Mouse (Mus musculus) layer of hippocampus, adult 2 months (tissue): ENCODE results near the gene Gatd1. TPM values are rescaled to one million over a fixed set of nuclear protein-coding genes. Genes with fewer than 3 reads are reported as not detected.

Experiments
- DNase-seq, 2 experiments: peaks; one replicate each; pipeline ENCODE4 v3.0.0; 2022; ENCODE audit warnings: low spot score in 2 of 2
- H3K27ac ChIP-seq: fragments of 200-600 bp; 2 replicates; pipeline ENCODE4 v1.8.1; 2022
- H3K4me3 ChIP-seq: fragments of 200-600 bp; 2 replicates; pipeline ENCODE4 v1.8.1; 2022; ENCODE audit warnings: mild to moderate bottlenecking
- CTCF ChIP-seq: fragments of 200-600 bp; conservative IDR thresholded peaks from 2 replicates; pipeline ENCODE4 v1.8.1; 2022; ENCODE audit warnings: antibody characterized with exemption, mild to moderate bottlenecking, moderate library complexity
- total RNA-seq, 2 experiments: library from RNA; stranded (reverse); gene quantifications; 2 replicates each; pipeline ENCODE4 v1.2.3; 2021

Gene Gatd1
- total RNA-seq, 2 experiments from 2014 or later, result 42.1 to 45.1 TPM

DNA sequence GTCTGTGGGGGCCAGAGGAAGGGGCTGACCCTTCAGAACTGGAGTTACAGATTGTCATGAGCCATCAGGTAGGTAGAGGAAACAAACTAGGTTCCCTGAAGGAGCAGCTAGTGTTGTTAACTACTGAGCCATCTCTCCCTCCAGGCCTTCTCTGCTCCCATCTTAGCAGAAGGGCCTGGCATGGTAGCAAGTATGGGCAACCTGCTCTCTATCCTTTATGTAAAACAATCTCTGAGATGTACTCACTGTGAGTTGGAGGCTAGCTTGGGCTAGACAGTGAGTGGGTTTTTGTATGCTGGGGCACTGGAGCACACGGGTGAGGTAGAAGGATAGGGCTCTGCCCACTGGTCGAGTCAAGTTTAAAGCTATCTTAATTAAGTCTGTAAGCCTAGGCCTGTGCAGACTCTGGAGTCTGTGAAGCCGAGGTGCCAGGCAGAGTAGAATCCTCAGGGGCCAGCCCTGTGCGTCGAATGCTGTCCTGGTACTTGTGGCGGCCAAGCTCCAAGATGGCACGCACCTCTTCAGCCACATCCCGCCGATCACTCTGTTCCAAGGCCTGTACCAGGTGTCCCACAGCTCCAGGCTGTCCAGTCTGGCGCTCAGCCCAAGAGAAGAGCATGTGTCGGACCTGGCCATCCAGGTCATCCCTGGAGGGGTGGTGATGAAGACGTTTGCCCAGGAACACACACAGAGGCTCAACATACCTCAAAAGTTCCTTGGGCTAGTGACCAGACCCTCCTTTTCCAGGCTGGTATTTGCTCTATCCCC, 24.4 kb upstream of the Gatd1 start:
- Histone ChIP-seq H3K4me3 (no peak overlapping the region), H3K27ac (peak overlapping the region; percentile 97)
- TF ChIP-seq CTCF, result no peak
- DNase-seq, result no peak

DNA sequence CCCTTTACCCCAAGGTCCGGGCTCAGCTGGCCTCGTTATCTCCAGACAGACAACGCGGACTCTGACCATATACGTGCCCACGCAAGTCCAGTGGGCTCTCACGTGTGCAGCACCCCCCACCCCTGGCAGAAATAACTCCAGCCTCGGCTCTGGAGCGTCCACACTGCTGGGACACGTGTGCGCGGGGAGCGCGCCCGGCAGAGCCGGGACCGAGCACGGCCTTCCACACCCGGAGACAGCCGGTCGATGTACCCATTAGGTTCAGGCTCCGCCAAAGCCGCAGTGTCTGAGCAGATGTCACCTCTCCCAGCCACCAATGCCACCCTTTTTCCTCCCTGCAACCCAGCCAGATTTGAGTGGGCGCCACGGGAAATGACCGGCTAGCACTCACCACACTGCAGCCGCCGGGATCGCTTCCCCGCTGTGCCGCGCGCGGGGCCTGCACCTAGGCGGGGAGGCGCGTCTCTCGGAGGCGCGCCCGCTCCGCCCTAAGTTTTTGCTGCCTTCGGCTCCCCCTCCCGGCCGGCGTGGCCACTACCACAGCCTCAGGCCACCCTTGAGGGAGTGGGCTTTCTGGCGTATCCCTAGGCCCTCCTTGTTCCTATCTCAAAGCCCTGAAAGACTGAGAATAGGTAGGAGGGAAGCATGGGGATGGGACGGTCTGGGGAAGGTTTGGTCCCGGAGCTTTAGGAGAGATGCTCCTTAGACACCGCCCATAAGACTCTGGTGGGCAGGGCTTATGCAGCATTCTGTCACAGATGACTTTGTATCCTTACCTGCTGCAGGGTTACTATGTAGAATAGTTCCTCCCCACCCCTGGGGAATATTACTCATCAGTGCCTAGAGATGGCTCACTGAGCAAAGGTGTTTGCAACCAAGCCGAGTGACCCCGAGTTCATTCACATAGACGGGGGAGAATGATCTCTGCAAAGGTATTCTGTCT, 23.5 kb upstream of the Gatd1 start, which contains the start of gene Slc25a22:
TSS of gene Slc25a22 (minus strand) at position 715 of the 943 bp plus-strand sequence.
- peak; percentile 75 to 83 for DNase-seq
- H3K27ac ChIP-seq, result peak within 1 kb of the TSS; percentile 97
- peak within 1 kb of the TSS; percentile 62 for H3K4me3 ChIP-seq
- TF ChIP-seq CTCF, result peak; percentile 90

DNA sequence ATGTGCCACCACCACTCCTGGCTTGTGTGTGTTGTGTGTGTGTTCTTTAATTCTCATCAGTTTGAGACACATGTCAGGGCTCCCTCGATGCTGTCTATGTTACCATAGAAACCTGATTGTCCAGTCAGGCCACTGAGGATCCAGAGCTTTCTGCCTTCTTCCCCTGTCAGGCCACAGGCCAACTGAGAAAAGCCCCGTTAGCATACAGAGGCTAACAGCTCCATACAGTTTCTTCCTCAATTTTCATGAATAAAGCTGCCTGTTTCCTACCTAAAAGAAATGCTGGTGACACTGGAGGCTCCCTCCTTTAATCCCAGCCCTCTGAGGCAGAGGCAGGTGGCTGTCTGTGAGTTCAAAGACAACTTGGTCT, 22.6 kb upstream of the Gatd1 start:
- TF ChIP-seq CTCF, result no peak
- H3K27ac ChIP-seq, result peak overlapping the region; percentile 97
- DNase-seq, result no peak
- peak overlapping the region; percentile 62 for H3K4me3 ChIP-seq

DNA sequence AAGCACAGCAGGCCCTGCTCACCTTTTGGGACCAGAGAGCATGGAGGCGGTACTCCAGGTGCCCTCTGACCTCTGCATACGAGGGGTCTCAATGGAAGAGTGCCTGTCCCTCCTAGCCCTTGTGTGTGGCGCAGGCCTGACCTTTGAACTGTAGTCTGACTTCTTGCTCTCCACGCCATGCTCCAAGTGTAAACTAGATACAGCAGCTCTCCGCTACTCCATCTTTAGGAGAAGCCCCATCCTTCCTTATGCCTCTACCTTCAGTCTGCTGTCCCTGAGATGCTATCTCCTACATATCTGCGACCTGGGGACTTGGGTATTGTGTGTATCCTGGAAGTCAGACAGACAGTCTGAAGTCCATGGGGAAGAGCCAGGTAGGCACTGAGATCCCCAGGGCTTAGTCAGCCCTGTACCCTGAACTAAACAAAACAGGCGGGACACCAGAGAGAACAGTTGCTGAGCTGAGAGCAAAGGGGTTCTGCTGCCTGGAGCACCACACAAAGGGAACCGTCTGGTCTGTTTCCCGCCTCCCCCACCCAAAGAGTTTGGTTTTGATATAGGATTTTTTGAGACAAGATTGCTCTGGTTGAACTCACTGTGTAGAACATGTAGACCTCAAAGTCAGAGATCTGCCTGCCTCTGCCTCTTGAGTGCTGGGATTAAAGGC, 22.1 kb upstream of the Gatd1 start:
- no peak for TF ChIP-seq CTCF
- Histone ChIP-seq H3K4me3 (peak overlapping the region; percentile 63), H3K27ac (peak overlapping the region; percentile 97)
- DNase-seq, result no peak

DNA sequence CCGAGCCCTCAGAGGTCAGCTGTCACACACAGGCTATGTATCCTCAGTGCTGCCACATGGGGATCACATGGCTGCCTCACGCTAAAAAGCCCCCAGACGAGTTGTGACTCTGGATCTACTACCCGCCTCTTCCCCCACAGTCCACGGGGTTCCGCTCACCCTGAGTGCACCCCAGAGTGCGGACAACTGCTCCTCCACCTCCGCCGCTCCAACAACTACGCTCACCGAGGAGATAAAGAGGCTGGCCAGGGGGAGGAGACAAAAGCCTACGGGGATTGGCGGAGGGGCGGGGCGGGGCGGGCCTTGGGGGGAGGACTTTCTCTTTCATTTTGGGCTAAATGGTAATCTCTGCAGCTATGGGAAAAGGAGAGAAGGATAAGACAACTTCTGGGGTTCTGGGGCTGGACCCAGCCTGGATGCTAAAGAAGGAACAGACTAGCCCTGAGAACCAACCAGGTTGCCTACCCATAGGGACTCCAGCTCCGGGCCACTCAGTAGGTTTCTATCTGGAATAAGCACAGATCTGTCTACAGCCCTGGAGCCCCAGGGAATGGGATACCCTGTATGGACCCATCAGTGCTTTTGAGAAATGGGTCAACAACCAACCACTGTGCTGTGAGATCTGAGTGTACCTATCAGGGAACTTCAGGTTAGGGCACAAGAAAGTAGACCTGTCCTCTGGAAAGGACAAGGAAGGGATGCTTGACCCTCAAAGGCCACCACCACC, 21.4 kb upstream of the Gatd1 start:
- no peak for TF ChIP-seq CTCF
- Histone ChIP-seq H3K4me3 (peak overlapping the region; percentile 63), H3K27ac (peak overlapping the region; percentile 97)
- DNase-seq, result peak in 1 of 2 experiments; percentile 61

DNA sequence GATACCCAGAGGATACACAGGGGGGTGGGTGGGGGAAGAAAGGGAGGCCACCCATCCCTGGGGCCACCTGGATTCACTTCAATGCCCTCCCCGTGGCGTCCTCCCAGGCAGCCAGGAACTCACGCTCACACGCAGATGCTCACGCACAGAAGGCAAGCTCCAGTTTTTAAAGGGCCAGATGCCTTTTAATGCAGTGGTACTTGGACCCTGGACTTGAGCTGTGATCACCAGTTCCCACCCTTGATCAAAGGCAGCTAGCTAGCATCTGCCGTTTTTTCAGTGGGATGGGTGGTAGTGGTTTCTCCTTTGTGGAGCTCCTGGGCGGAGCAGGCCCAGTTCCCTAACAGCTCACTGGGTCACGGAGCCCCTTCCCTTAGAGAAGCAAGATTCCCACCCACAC, 20.5 kb upstream of the Gatd1 start:
- TF ChIP-seq CTCF, result no peak
- peak overlapping the region; percentile 63 for H3K4me3 ChIP-seq
- peak; percentile 72 to 77 for DNase-seq
- H3K27ac ChIP-seq, result peak overlapping the region; percentile 97

DNA sequence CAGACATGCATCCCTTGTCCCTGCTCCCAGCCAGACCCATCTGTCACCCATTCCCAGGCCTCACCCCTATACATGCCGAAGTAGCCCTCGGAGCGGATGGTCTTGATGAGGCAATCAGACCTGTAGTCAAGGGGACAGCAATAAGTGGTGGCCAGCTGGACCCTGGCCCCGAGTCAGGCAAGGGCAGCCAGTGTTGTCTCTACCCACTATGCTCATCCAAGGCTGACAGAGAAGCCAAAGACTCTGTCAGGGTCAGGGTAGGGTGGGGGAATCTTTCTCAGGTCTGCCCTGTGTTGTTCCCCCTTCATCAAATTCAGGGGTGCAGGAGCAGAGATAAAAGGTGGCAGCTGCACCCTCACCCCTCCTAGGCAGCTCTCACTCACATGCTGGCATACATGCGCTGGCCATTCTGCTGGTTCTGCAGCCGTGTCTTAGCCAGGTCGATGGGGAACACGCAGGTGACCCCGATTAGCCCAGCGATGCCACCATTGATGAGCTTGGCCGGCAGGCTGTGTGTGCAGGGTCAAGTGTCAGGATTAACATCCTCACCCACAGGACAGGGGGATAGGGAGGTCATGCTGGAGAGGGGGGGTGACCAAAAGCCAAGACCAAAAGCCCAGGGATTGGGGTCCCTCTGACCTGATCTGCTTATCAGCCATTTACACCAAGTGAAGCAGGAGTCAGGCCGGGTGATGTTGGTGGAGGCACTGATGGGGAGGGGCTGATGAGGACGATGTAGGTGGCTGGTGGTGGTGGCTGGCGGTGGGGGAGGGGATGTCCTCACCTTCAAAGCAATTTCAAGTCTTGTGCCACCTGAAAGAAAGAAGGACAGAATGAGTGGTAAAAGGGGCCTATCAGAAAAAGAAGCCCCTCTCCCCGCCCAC, 19.8 kb upstream of the Gatd1 start:
- no peak for TF ChIP-seq CTCF
- Histone ChIP-seq H3K4me3 (peak overlapping the region; percentile 63), H3K27ac (peak overlapping the region; percentile 97)
- DNase-seq, result no peak

DNA sequence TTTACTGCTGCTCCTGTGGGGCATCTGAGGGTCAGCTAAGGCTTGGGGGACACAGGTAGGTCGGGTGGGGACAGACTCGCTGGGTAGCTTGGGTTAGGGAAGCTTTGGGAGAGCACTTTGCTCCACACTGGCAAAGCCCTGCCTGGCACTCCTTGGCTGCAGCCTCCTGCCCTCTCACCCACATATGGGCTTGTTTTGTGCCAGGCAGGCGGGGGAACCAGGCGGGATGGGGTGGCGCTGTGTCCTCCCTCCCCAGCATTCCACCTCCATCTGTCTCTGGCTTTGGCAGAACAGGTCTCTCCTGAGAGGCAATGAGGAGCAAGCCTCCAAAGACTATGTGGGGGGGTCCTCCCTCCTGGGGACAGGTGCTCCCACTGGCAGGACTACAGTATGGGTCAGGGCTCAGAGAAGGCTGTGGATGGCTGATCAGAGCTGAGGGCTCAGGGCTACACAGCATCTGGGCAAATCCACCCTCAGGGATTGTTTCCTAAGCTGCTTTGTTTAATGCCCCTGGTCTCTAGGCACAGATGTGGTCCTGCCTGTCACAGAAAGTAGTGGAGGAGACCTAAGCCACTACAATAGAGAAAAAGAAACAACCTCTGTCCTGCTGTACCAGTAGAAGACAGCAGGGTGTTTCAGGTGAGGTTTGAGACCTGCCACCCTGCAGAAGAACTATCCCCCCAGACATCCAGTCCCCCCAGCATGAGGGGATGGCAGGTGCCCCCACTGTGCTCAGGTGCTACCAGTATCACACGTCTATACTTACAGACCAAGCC, 19.0 kb upstream of the Gatd1 start:
- Histone ChIP-seq H3K27ac (peak overlapping the region; percentile 97), H3K4me3 (peak overlapping the region; percentile 63)
- no peak for DNase-seq
- TF ChIP-seq CTCF, result peak; percentile 30; the same call in 1 of the 2 replicates

DNA sequence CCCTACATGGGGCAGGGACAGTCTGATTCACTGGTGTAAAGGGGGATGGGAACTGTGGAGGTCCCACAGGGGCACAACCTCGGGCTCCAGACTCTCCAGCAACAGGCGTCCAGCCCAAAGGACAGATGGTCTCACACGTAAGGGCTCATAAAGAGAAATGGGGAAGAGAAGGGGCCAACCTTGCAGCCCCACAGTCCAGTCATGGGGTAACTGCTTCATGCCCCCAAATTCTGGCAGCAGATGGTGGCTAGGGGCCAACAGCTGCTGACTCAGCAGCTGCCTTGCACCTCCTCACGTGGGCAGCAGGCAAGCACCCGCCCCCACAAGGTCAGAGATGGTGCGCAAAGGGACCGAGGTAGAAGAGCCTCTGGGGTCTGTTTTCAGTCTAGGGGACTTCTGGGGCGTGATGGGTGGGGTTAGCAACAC, 18.3 kb upstream of the Gatd1 start:
- no peak for DNase-seq
- peak overlapping the region; percentile 97 for H3K27ac ChIP-seq
- no peak overlapping the region; the same call in 1 of the 2 replicates for H3K4me3 ChIP-seq
- no peak for TF ChIP-seq CTCF

DNA sequence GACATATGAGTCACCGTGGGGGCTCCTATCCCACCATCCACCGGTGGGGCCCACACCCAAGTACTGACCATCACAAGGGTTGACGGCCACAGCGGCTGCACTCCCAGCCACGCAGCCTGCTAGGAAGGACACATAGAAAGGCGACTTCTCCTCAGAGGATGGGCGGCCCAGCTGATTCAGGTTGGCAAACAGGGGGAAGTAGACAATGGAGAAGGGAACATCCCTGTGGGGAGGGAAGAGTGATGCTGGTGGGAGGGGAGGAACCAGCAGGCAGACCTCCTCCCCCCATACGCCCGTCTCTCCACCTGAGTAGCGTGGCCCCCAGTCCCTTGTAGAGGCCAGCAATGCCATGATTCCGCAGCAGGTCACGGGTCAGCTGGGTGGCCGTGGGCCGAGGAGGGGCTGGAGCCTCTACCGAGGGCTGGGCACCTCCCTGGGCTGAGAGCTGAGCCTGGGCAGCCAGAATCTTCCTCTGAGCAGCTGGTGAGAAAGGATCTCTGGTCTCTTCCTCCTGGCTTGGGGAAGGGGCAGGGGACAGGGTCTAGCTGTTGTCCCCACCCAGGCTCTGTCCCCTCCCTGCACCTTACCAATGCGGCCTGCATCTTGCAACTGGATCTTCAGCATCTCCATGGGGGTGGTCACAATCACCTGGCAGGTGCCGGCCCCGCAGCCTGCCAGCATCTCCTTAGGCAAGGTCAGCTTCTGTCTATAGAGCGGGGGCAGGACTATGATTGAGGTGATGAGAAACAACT, 17.7 kb upstream of the Gatd1 start:
- Histone ChIP-seq H3K27ac (no peak overlapping the region; the same call in 1 of the 2 replicates), H3K4me3 (no peak overlapping the region)
- DNase-seq, result no peak
- TF ChIP-seq CTCF, result no peak
